Mouse (Mus musculus): ENCODE data around the gene Ndufa4l2.

DNA sequence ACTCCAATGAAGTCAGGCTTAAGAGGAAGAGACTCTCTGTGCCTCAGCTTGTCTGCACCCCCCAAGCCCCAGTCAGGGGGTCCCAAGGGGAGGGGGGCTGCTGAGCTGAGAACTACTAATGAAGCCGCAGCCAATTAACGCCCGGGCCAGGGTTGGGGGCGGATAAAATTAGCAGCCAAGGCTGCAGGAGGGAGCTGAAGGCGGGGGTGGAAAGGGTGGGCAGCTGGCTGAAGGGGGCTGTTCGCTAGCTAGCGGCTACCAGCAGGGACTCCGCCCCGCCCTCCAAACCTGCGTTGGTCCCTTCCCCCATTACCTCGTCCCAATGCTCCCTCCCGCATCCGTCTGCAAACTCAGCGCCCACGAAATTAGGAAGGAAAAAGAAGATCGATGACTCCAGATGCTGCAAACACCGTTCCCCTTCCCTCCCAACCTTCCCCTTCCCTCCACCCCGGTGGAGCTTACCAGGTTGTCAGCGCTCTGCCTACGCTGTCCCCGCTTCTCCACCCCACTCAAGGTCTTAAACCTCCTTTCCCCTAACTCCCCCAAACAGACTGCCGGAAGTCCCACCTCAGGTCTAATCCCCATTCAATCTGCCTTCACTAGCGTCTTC, 10.0 kb downstream of the Ndufa4l2 start:
- TF ChIP-seq EP300 (IDR thresholded peaks at IDR 0.05) (no peak), CTCF (IDR thresholded peaks at IDR 0.05) (no peak)
